25 mouse cellular contexts compared by ENCODE assay signal in the genomic region with DNA sequence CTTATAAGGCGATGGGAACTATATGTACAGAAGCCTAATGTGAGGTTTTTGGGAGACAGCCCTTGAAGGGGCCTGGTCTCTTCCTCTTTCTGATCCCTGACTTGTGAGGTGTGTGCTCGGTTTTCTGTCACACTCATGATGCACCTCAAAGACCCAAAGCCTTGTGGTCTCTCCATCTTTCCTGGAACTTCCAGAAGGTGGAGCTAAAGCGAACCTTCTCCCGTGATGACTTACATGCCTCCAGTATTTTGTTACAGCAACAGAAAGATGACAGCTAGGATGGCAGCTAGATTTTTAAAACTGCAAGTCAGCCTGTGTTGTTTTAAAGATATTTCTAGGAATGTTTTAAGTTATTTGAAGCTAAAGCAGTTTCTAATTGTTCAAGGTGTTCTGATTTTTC. TPM values are rescaled to one million over a fixed set of nuclear protein-coding genes. Genes with fewer than 3 reads are reported as not detected.
A peak's percentile ranks its signal among the peaks of the same experiment; 100 is the strongest.
DNase-seq lines count a peak whose midpoint lies in the region; ATAC-seq and TF ChIP-seq lines count a peak whose summit lies in the region.
"Had no signal": no experiment of that assay in that cellular context is flagged by ENCODE, and none has a peak within 500 bp of the region (broad histone marks: within the 10 kb centered on the region; RNA-seq: fewer than 3 reads in every experiment).

No protein-coding gene starts in this region.

- DNase-seq in ES-CJ7 (ENCODE audit: low read depth, low spot score) (peak; percentile 42), R1 (ENCODE audit: low read depth, low spot score) (peak; percentile 72), ZHBTc4 (ENCODE audit: low read depth, low spot score) (peak; percentile 58)
- DNase-seq in forebrain, embryonic 10.5 days (ENCODE audit: extremely low spot score, low spot score) = no peak
- no peak for DNase-seq in stomach, postnatal 0 days (ENCODE audit: low spot score)
- DNase-seq: adrenal gland, adult 2 months; adrenal gland, adult 8-10 months; adrenal gland, postnatal 10 days; adrenal gland, postnatal 14 days; adrenal gland, postnatal 25 days; adrenal gland, postnatal 36 days; B cell, adult 2 months; cerebellum, adult 11 months; cerebellum, adult 11-12 months; cerebellum, adult 18-20 months; cerebellum, adult 2 months; cerebellum, adult 8-10 months; cerebellum, adult 9-10 months had no signal

- WGBS in hindbrain, embryonic 12.5 days = 95% methylated on average over 4 of the region's 4 CpGs
- WGBS in forebrain, embryonic 10.5 days = 91% methylated on average over 4 of the region's 4 CpGs
- 91% methylated on average over 4 of the region's 4 CpGs for WGBS in stomach, postnatal 0 days

- no peak overlapping the region for H3K9ac ChIP-seq in hindbrain, embryonic 12.5 days
- H3K9ac ChIP-seq in stomach, postnatal 0 days (ENCODE audit: low read length) = no peak overlapping the region

- ATAC-seq in hindbrain, embryonic 12.5 days (ENCODE audit: low FRiP score) = no peak
- ATAC-seq in stomach, postnatal 0 days (ENCODE audit: low FRiP score, low TSS enrichment) = no peak
- ATAC-seq: activated CD4-positive, CD25-positive, alpha-beta regulatory T cell, adult 4 months; CD4-positive, CD25-positive, alpha-beta regulatory T cell, adult 4 months; Patski had no signal

- TF ChIP-seq CTCF in stomach, postnatal 0 days (IDR thresholded peaks at IDR 0.05; ENCODE audit: low read depth) = no peak

- H3K4me3 ChIP-seq in hindbrain, embryonic 12.5 days = no peak overlapping the region
- H3K4me3 ChIP-seq in forebrain, embryonic 10.5 days = no peak overlapping the region
- H3K4me3 ChIP-seq in stomach, postnatal 0 days (ENCODE audit: low read depth, low read length) = no peak overlapping the region

- H3K27ac ChIP-seq in hindbrain, embryonic 12.5 days = no peak overlapping the region
- no peak overlapping the region for H3K27ac ChIP-seq in forebrain, embryonic 10.5 days
- H3K27ac ChIP-seq in stomach, postnatal 0 days (replicated peaks) = no peak overlapping the region

- H3K36me3 ChIP-seq in hindbrain, embryonic 12.5 days = no peaks in the 10 kb centered on the region
- H3K36me3 ChIP-seq in forebrain, embryonic 10.5 days (replicated peaks) = no peaks in the 10 kb centered on the region
- H3K36me3 ChIP-seq in stomach, postnatal 0 days (ENCODE audit: control insufficient read depth, insufficient read depth, low read length) = no peaks in the 10 kb centered on the region
- H3K36me3 ChIP-seq: G1E had no signal

- no peak for TF ChIP-seq EP300 in stomach, postnatal 0 days (optimal IDR thresholded peaks at IDR 0.05)

- peaks cover 23% of the 10 kb centered on the region for H3K4me1 ChIP-seq in hindbrain, embryonic 12.5 days
- H3K4me1 ChIP-seq in forebrain, embryonic 10.5 days = peaks cover 19% of the 10 kb centered on the region
- H3K4me1 ChIP-seq in stomach, postnatal 0 days (replicated peaks; ENCODE audit: control insufficient read depth, insufficient read depth) = no peaks in the 10 kb centered on the region

- no peak overlapping the region for H3K4me2 ChIP-seq in hindbrain, embryonic 12.5 days (replicated peaks)
- no peak overlapping the region for H3K4me2 ChIP-seq in stomach, postnatal 0 days (replicated peaks; ENCODE audit: low read depth)

- no peaks in the 10 kb centered on the region for H3K9me3 ChIP-seq in hindbrain, embryonic 12.5 days (replicated peaks)
- H3K9me3 ChIP-seq in forebrain, embryonic 10.5 days = no peaks in the 10 kb centered on the region
- H3K9me3 ChIP-seq in stomach, postnatal 0 days (ENCODE audit: control insufficient read depth, low read length) = no peaks in the 10 kb centered on the region
- H3K9me3 ChIP-seq: G1E had no signal

- H3K27me3 ChIP-seq in hindbrain, embryonic 12.5 days = no peaks in the 10 kb centered on the region
- H3K27me3 ChIP-seq in forebrain, embryonic 10.5 days (ENCODE audit: poor library complexity, severe bottlenecking) = no peaks in the 10 kb centered on the region
- H3K27me3 ChIP-seq in stomach, postnatal 0 days (ENCODE audit: control insufficient read depth, insufficient read depth, low read length) = no peaks in the 10 kb centered on the region
- H3K27me3 ChIP-seq: CH12.LX, Patski had no signal

RNA-seq across cellular contexts. Expression of a gene that starts 25.2 kb away (rescaled TPM):
- 1.4 and 1.8 TPM in 2 replicates for polyA plus RNA-seq in hindbrain, embryonic 12.5 days (2016; fragmentation: Nextera tagmentation; extraction: Ambion mirVana)
- 1.6 and 2.0 TPM in 2 replicates for polyA plus RNA-seq in forebrain, embryonic 10.5 days (2016; fragmentation: Nextera tagmentation; extraction: Ambion mirVana)
- 0.01 and 0.06 TPM in 2 replicates for polyA plus RNA-seq in stomach, postnatal 0 days (2015; fragmentation: Nextera tagmentation; extraction: Ambion mirVana)
- polyA plus RNA-seq: activated CD4-positive, CD25-positive, alpha-beta regulatory T cell, adult 4 months; adrenal gland, adult 2 months; C2C12; CD4-positive, CD25-positive, alpha-beta regulatory T cell, adult 4 months; Patski had no signal

Comparison
In these comparisons a context has a peak if more than half of its experiments do, and no peak if none do; other contexts are left out.
1. DNase-seq: peak in ES-CJ7 (single experiment), R1 (single experiment) and ZHBTc4 (single experiment); none in forebrain, embryonic 10.5 days (single experiment) and stomach, postnatal 0 days (single experiment).